Mouse (Mus musculus) limb, embryonic 13.5 days (tissue): ENCODE data around the gene Tpgs1. TPM values are rescaled to one million over a fixed set of nuclear protein-coding genes. Genes with fewer than 3 reads are reported as not detected.
A peak's percentile ranks its signal among the peaks of the same experiment; 100 is the strongest.

Source experiments
- ATAC-seq: fragments of 200-750 bp; cut with Nextera tagmentation; 2 replicates; pipeline ENCODE4 v1.8.0; 2017; ENCODE audit warnings: low read depth, moderate number of reproducible peaks, moderate TSS enrichment; ENCODE audit not compliant: low FRiP score
- H3K27ac ChIP-seq: fragments of 300-500 bp; sonication (generic); 2 replicates; pipeline ENCODE4 v1.5.1; 2015; ENCODE audit warnings: inconsistent platforms, mild to moderate bottlenecking, moderate library complexity
- H3K27me3 ChIP-seq: fragments of 300-500 bp; sonication (generic); 2 replicates; pipeline ENCODE4 v1.6.1; 2015; ENCODE audit warnings: mild to moderate bottlenecking, inconsistent platforms
- H3K36me3 ChIP-seq: fragments of 300-500 bp; sonication (generic); 2 replicates; pipeline ENCODE4 v1.6.1; 2015; ENCODE audit warnings: inconsistent platforms, mild to moderate bottlenecking, moderate library complexity
- H3K4me1 ChIP-seq: fragments of 300-500 bp; sonication (generic); 2 replicates; pipeline ENCODE4 v1.6.1; 2015; ENCODE audit warnings: inconsistent platforms
- H3K4me2 ChIP-seq: fragments of 300-500 bp; sonication (generic); replicated peaks from 2 replicates; pipeline ENCODE4 v1.6.1; 2015; ENCODE audit warnings: inconsistent platforms, mild to moderate bottlenecking, moderate library complexity
- H3K4me3 ChIP-seq: fragments of 300-500 bp; sonication (generic); 2 replicates; pipeline ENCODE4 v1.5.1; 2015; ENCODE audit warnings: moderate library complexity, mild to moderate bottlenecking, inconsistent platforms
- H3K9ac ChIP-seq: fragments of 300-500 bp; sonication (generic); 2 replicates; pipeline ENCODE4 v1.6.1; 2015; ENCODE audit warnings: mild to moderate bottlenecking, inconsistent platforms
- H3K9me3 ChIP-seq: fragments of 300-500 bp; sonication (generic); 2 replicates; pipeline ENCODE4 v1.6.1; 2016; ENCODE audit warnings: inconsistent platforms
- WGBS: fragments of 180-500 bp; shearing (Covaris S2); methylation state at CpG from one replicate; pipeline ENCODE4 v1.1.7; 2015; 5-methylcytosine and 5-hydroxymethylcytosine counted together
- polyA plus RNA-seq: library from polyadenylated mRNA; unstranded; fragments of >200 nt; fragmentation: Nextera tagmentation; extraction: Ambion mirVana; gene quantifications from 2 replicates; pipeline ENCODE4 v1.2.1, GENCODE M21; 2015

The Tpgs1 gene
- polyA plus RNA-seq: 62.0 and 65.9 TPM in 2 replicates

DNA sequence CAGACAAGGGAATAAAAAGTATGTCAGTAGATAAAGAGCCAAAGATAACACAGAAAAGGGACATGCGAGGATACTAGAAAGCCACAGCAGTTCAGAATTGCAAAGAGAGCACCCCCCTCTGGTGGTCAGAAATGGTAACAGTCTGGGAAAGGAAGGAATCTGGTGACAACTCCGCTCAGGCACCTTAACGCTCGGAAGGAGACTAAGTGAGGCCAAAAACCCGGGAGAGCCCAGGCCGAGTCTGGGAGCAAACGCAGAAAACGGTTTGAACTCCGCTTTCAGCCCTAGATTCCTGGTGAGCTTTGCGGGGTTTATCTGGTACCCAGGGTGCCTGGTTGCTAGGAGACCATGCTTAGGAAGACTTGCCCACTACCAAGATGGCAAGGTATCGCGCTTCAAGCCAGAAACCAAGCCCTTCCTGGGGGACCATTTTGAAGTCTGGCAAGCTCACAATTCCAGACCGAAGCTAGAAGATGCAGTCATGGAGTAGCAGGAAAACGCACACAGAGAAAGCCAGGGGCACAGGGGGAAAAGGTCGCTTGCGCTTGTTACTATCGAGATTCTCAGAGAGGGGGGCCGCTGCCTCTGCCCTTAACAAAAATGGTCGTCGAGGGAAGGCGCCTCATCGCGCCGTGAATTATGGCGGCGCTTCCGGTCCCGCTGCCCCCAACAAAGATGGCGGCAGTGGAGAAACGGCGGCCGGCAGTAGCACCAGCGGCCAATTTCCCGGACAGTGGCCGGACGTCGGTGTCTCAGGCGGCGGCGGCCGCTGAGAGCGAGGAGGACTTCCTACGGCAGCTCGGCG, at the start of gene Tpgs1:
TSS of gene Tpgs1 (plus strand) at position 599 of the 805 bp plus-strand sequence.
- H3K9me3 ChIP-seq: no peaks in the 10 kb centered on the region
- peak within 1 kb of the TSS; percentile 91 for H3K9ac ChIP-seq
- peak within 1 kb of the TSS; percentile 93 for H3K4me3 ChIP-seq
- under 1% methylated on average over 45 of the region's 45 CpGs for WGBS
- H3K27ac ChIP-seq: peak within 1 kb of the TSS; percentile 94
- H3K27me3 ChIP-seq: no peaks in the 10 kb centered on the region
- peak within 1 kb of the TSS; percentile 97 for H3K4me2 ChIP-seq
- H3K36me3 ChIP-seq: peaks cover 21% of the 10 kb centered on the region
- ATAC-seq: peak; percentile 86
- H3K4me1 ChIP-seq: peaks cover 19% of the 10 kb centered on the region

- Histone ChIP-seq H3K27ac (no peak overlapping the region), H3K36me3 (peaks cover 2% of the 10 kb centered on the region; the same call in 1 of the 2 replicates), H3K4me3 (no peak overlapping the region), H3K9me3 (no peaks in the 10 kb centered on the region), H3K4me2 (no peak overlapping the region), H3K9ac (no peak overlapping the region), H3K4me1 (no peaks in the 10 kb centered on the region), H3K27me3 (no peaks in the 10 kb centered on the region)
- no peak for ATAC-seq
- WGBS: 72% methylated on average over 12 of the region's 12 CpGs
Measured at GRCm38 (mm10) chr10:79623950-79624349, 45.2 kb upstream of the Tpgs1 start.

DNA sequence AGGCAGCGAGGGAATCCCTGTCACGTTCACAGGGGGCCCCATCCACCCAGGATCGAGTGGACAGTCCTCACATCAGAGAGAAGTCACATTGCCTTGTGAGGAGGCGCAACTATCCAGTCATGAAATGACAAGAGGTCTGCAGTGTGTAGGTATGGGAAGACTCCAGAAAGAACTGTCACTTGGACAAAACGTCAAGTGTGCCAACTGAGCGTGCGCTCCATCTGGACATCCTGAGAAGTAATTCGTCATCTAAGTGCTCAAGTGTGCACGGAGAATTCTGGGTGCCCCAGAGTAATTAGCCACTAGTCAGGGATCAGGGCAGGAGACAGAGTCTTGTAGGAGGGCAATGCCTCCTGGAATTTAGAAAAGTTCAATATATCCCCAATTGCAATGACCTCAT, 43.8 kb upstream of the Tpgs1 start:
- WGBS: 81% methylated on average over 9 of the region's 9 CpGs
- no peaks in the 10 kb centered on the region for H3K9me3 ChIP-seq
- no peak overlapping the region for H3K4me3 ChIP-seq
- no peak overlapping the region for H3K9ac ChIP-seq
- H3K36me3 ChIP-seq: no peaks in the 10 kb centered on the region; the same call in 1 of the 2 replicates
- ATAC-seq: no peak
- H3K4me1 ChIP-seq: no peaks in the 10 kb centered on the region
- H3K27me3 ChIP-seq: no peaks in the 10 kb centered on the region
- H3K27ac ChIP-seq: no peak overlapping the region
- H3K4me2 ChIP-seq: no peak overlapping the region

- no peak overlapping the region for H3K4me3 ChIP-seq
- H3K4me2 ChIP-seq: no peak overlapping the region
- H3K9me3 ChIP-seq: no peaks in the 10 kb centered on the region
- no peak overlapping the region for H3K9ac ChIP-seq
- no peak for ATAC-seq
- 85% methylated on average over 10 of the region's 10 CpGs for WGBS
- H3K4me1 ChIP-seq: no peaks in the 10 kb centered on the region
- no peaks in the 10 kb centered on the region for H3K27me3 ChIP-seq
- no peak overlapping the region for H3K27ac ChIP-seq
- no peaks in the 10 kb centered on the region; the same call in 1 of the 2 replicates for H3K36me3 ChIP-seq
Measured at GRCm38 (mm10) chr10:79626156-79626555, 43.0 kb upstream of the Tpgs1 start.

DNA sequence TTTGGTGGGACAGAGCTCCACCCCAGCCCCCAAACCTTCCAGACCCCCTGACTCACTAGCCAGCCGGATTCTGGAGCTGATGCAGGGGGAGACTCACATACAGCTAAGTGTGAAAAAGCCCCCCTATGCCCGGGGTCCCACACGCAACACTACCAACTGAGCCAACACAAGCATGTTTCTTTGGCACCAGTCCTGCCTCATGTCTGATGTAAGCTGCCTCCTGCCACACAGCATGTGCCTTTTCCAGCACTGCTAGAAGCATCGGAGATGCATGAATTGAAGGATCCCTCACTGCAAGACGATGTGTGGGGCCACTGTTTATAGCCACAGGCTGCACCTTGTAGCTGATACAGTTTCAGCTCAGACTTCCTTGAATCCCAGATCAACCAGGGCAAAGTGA, 40.8 kb upstream of the Tpgs1 start:
- H3K9ac ChIP-seq: no peak overlapping the region
- H3K4me2 ChIP-seq: no peak overlapping the region
- WGBS: 80% methylated on average over 5 of the region's 5 CpGs
- no peaks in the 10 kb centered on the region; the same call in 1 of the 2 replicates for H3K36me3 ChIP-seq
- no peaks in the 10 kb centered on the region for H3K4me1 ChIP-seq
- H3K4me3 ChIP-seq: no peak overlapping the region
- no peak for ATAC-seq
- H3K9me3 ChIP-seq: no peaks in the 10 kb centered on the region
- H3K27ac ChIP-seq: no peak overlapping the region
- no peaks in the 10 kb centered on the region for H3K27me3 ChIP-seq

- H3K4me3 ChIP-seq: no peak overlapping the region
- H3K36me3 ChIP-seq: no peaks in the 10 kb centered on the region; the same call in 1 of the 2 replicates
- no peak overlapping the region for H3K27ac ChIP-seq
- 0 out of 2 replicates have a peak, but pooled peaks cover 4% of the 10 kb centered on the region for H3K27me3 ChIP-seq
- no peak overlapping the region for H3K4me2 ChIP-seq
- H3K9me3 ChIP-seq: no peaks in the 10 kb centered on the region
- 81% methylated on average over 4 of the region's 4 CpGs for WGBS
- H3K9ac ChIP-seq: no peak overlapping the region
- no peak for ATAC-seq
- no peaks in the 10 kb centered on the region for H3K4me1 ChIP-seq
Measured at GRCm38 (mm10) chr10:79631432-79631831, 37.7 kb upstream of the Tpgs1 start.

DNA sequence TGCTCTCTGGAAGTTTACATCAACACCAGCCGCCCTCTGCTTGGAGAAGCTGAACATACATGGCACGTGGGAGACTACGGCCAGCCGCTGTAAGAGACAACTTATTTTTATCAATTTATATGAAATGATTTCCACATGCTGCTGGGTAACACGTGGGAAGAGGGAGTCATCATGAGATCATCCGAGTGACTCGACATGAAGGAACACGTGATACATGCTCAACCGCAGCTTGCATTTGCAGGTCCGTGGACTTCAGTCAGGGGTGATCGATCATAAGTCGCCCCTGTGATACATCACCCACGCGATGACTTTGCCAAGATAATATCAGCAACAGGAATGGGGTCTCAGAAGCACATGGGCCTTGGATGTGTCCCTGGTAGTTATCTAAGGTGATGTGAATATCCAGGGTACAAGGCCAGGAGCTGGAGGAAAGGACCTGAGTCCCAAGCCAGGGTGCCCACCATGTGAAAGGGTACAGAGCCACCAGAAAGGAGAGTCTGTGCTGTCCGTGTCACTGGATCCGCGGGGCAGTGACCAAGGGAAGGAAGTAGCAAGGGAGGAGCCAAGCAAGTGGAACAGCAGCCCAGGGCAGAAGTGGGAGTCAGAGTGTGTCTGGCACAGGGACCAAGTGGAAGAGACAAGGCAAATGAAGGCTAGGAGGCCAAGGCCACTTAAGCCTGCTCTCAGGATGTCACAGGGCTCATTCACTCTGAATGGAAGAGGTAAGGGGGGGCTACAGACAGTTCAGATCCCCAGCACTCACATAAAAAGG, 36.0 kb upstream of the Tpgs1 start:
- Histone ChIP-seq H3K4me3 (no peak overlapping the region), H3K4me1 (peaks cover 9% of the 10 kb centered on the region), H3K9ac (no peak overlapping the region), H3K9me3 (no peaks in the 10 kb centered on the region), H3K27ac (no peak overlapping the region), H3K36me3 (no peaks in the 10 kb centered on the region), H3K4me2 (no peak overlapping the region), H3K27me3 (peaks cover 12% of the 10 kb centered on the region)
- 82% methylated on average over 17 of the region's 17 CpGs for WGBS
- no peak for ATAC-seq

DNA sequence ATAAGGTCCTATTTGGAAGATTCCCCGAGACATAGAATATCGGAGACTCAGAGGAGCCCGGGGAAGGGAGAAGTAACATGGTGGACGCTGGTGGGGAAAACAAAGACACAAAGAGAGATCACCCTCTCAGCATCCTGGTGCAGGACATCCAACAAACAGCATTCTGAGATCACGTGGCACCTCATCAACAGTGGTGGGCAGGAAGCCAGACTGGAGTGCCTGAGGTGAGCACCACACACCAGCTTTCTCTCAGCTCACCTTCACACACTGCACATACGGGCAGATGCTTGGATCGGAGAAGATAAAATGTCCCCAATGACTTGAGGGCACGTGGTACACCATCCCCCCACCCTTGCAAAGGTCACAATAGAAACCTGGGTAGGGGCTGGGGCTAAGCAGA, 32.9 kb upstream of the Tpgs1 start:
- peak overlapping the region; percentile 93 for H3K4me2 ChIP-seq
- H3K36me3 ChIP-seq: no peaks in the 10 kb centered on the region
- H3K9me3 ChIP-seq: no peaks in the 10 kb centered on the region
- peak overlapping the region; percentile 90; the same call in 1 of the 2 replicates for H3K4me3 ChIP-seq
- no peak for ATAC-seq
- H3K27me3 ChIP-seq: peaks cover 37% of the 10 kb centered on the region
- no peak overlapping the region for H3K9ac ChIP-seq
- H3K4me1 ChIP-seq: peaks cover 22% of the 10 kb centered on the region
- 83% methylated on average over 8 of the region's 8 CpGs for WGBS
- H3K27ac ChIP-seq: no peak overlapping the region

- peak within 1 kb of the TSS; percentile 90 for H3K4me3 ChIP-seq
- H3K9ac ChIP-seq: peak within 1 kb of the TSS; percentile 85
- under 1% methylated on average over 105 of the region's 116 CpGs for WGBS
Measured at GRCm38 (mm10) chr10:79637128-79638110, 31.8 kb upstream of the Tpgs1 start, which contains the start of gene Shc2. Gene Shc2 (minus strand): TSS chr10:79637918.

GRCm38 (mm10) chr10:79638486-79639204, 30.5 kb upstream of the Tpgs1 start:
- peaks cover 37% of the 10 kb centered on the region for H3K27me3 ChIP-seq
- no peaks in the 10 kb centered on the region for H3K9me3 ChIP-seq
- peaks cover 22% of the 10 kb centered on the region for H3K4me1 ChIP-seq
- H3K4me3 ChIP-seq: peak overlapping the region; percentile 90
- peak overlapping the region; percentile 93 for H3K4me2 ChIP-seq
- H3K36me3 ChIP-seq: no peaks in the 10 kb centered on the region
- peak; percentile 57; the same call in 1 of the 2 replicates for ATAC-seq
- H3K27ac ChIP-seq: no peak overlapping the region
- 7% methylated on average over 23 of the region's 23 CpGs for WGBS
- H3K9ac ChIP-seq: peak overlapping the region; percentile 57

More at GRCm38 (mm10) chr10:79637128-79638110, 31.8 kb upstream of the Tpgs1 start, which contains the start of gene Shc2:
- peaks cover 37% of the 10 kb centered on the region for H3K27me3 ChIP-seq
- peak within 1 kb of the TSS; percentile 93 for H3K4me2 ChIP-seq
- H3K36me3 ChIP-seq: no peaks in the 10 kb centered on the region
- ATAC-seq: peak; percentile 83
- H3K27ac ChIP-seq: peak within 1 kb of the TSS; percentile 58; the same call in 1 of the 2 replicates
- H3K4me1 ChIP-seq: peaks cover 22% of the 10 kb centered on the region
- H3K9me3 ChIP-seq: no peaks in the 10 kb centered on the region

GRCm38 (mm10) chr10:79645711-79646110, 23.5 kb upstream of the Tpgs1 start, which contains the start of gene Odf3l2:
Gene Odf3l2 (minus strand): TSS chr10:79645738.
- Histone ChIP-seq H3K27ac (no peak within 1 kb of the TSS), H3K9me3 (no peaks in the 10 kb centered on the region), H3K36me3 (no peaks in the 10 kb centered on the region), H3K4me3 (no peak within 1 kb of the TSS), H3K4me1 (no peaks in the 10 kb centered on the region), H3K4me2 (no peak within 1 kb of the TSS), H3K27me3 (no peaks in the 10 kb centered on the region), H3K9ac (peak within 1 kb of the TSS; percentile 19; the same call in 1 of the 2 replicates)
- ATAC-seq: 0 out of 2 replicates have a peak, but pooled peaks have one; percentile 20
- WGBS: 69% methylated on average over 8 of the region's 8 CpGs
